Mouse (Mus musculus): ENCODE data around the gene Mmp8. TPM values are rescaled to one million over a fixed set of nuclear protein-coding genes. Genes with fewer than 3 reads are reported as not detected.

Gene Mmp8
- polyA plus RNA-seq, 1 experiment from 2014 or later: 0.77 TPM

DNA sequence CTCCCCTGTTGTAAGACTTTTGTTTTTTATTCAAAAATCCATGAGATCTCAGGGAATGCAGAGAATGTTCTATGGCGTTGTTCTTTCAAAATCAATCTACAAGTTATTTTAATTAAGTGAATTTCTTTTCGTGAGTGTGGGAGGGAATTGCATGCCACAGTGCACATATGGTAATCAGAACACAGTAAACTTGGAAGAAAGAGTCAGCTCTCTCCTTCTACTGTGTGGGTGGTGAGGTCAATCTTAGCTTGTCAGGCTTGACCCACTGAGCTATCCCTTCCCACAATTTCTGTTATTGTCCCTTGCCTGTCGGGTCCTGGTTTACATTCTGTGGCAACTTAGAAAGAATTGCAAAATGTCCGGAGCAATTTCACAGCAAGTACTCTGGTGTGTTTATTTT, 1.8 kb downstream of the Mmp8 start:
- no peak for ATAC-seq (replicated peaks; ENCODE audit: insufficient number of reproducible peaks, insufficient read depth, low FRiP score, low read depth)
- H3K36me3 ChIP-seq: no peaks in the 10 kb centered on the region
- no peaks in the 10 kb centered on the region for H3K27me3 ChIP-seq
- H3K27ac ChIP-seq: no peak overlapping the region
- WGBS: 73% methylated on average over 4 of the region's 4 CpGs
- no peak overlapping the region for H3K4me2 ChIP-seq
- no peaks in the 10 kb centered on the region for H3K9me3 ChIP-seq (replicated peaks)
- no peak overlapping the region for H3K4me3 ChIP-seq
- H3K9ac ChIP-seq: no peak overlapping the region
- H3K4me1 ChIP-seq (replicated peaks): peaks cover 4% of the 10 kb centered on the region; the same call in 1 of the 2 replicates

DNA sequence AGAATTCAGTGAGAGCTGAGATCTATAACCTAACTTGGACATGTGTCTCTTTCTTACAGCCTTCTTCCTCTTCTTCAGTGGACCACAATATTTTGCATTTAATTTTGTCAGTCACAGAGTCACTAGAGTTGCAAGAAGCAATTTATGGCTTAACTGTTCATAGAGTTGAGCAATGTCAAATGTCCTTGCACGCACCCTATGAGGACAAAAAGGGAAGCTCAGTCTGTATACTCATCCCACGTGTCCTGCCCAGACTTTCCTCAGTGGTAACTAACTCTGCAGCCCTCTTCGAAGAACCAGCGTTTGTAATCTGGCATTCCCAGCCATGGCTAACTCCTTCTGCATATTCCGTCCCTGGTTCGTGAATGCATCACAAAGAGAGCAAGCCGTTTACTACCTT, 9.1 kb downstream of the Mmp8 start:
- Histone ChIP-seq H3K27me3 (no peaks in the 10 kb centered on the region), H3K9me3 (replicated peaks) (no peaks in the 10 kb centered on the region), H3K36me3 (no peaks in the 10 kb centered on the region), H3K4me3 (no peak overlapping the region), H3K9ac (no peak overlapping the region), H3K27ac (no peak overlapping the region), H3K4me2 (no peak overlapping the region), H3K4me1 (replicated peaks) (no peaks in the 10 kb centered on the region)
- no peak for ATAC-seq (replicated peaks; ENCODE audit: insufficient number of reproducible peaks, insufficient read depth, low FRiP score, low read depth)
- 55% methylated on average over 7 of the region's 7 CpGs for WGBS

DNA sequence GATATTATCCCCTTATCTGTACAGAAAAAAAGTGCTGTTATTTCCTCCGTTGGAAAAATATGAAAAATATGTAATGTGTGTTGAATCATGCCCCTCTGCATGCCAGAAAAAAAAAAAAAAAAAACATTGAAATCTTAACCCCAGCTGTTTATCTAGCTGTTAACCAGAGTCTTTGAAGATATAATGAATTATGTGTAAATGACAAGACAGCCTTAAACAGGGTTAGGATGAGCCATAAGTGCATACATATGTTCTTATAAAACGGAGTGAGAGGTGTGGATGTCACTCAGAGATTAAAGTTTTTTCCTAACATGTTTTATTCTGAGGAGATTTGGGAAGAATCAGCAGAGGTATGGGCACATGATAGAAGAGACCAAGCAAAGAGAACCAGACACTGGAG, 9.7 kb downstream of the Mmp8 start:
- H3K27me3 ChIP-seq: no peaks in the 10 kb centered on the region
- no peaks in the 10 kb centered on the region for H3K9me3 ChIP-seq (replicated peaks)
- no peak overlapping the region for H3K27ac ChIP-seq
- ATAC-seq (replicated peaks; ENCODE audit: insufficient number of reproducible peaks, insufficient read depth, low FRiP score, low read depth): no peak
- no peaks in the 10 kb centered on the region for H3K4me1 ChIP-seq (replicated peaks)
- no peak overlapping the region for H3K4me3 ChIP-seq
- 47% methylated on average over 2 of the region's 2 CpGs for WGBS
- no peak overlapping the region for H3K4me2 ChIP-seq
- no peak overlapping the region for H3K9ac ChIP-seq
- no peaks in the 10 kb centered on the region for H3K36me3 ChIP-seq

DNA sequence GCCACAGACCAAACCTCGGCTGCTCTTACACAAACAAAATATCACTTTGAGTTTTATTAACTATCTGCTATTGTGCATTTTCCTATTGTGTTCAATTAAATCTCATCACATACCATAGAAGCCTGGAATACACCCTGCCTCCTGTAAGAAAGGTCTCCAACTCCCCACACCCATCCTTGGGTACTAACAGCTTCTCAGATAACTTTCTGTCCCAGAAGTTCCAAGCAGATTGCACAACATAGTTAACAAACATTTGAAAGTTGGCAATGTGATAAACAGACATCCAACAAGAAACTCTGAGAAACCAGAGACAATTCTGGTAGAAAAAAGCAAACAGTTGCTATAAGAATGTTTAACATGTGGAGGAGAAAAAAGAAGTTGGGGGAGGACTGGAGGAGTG, 12.2 kb downstream of the Mmp8 start:
- H3K4me3 ChIP-seq: no peak overlapping the region
- H3K9me3 ChIP-seq (replicated peaks): no peaks in the 10 kb centered on the region
- 85% methylated on average over 1 of the region's 1 CpGs for WGBS
- H3K27me3 ChIP-seq: no peaks in the 10 kb centered on the region
- H3K4me2 ChIP-seq: no peak overlapping the region
- no peak overlapping the region for H3K27ac ChIP-seq
- H3K9ac ChIP-seq: no peak overlapping the region
- ATAC-seq (replicated peaks; ENCODE audit: insufficient number of reproducible peaks, insufficient read depth, low FRiP score, low read depth): no peak
- H3K4me1 ChIP-seq (replicated peaks): no peaks in the 10 kb centered on the region
- no peaks in the 10 kb centered on the region for H3K36me3 ChIP-seq

DNA sequence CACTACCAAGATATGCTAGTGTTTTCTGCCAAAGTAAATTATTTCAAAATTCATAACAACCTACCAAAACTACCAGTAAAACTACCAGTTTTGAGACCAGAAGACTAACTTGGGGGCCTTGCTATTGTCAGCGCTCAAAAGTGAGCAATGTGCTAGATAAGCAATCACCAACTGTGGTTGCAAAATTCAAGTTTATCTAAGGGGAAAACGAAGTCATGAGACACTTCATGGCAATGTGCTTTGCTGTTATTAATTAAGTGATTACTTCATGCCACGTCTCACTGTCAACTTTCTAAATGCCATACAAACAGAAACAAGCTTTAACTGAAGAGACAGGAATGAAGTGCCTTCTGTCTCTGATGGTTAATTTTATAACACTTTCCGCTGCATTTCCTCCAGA, 12.9 kb downstream of the Mmp8 start, which contains the start of gene Mmp27:
Gene Mmp27, plus strand, starts transcription at position 235 of the 400 bp plus-strand sequence.
- H3K9me3 ChIP-seq (replicated peaks): no peaks in the 10 kb centered on the region
- ATAC-seq (replicated peaks; ENCODE audit: insufficient number of reproducible peaks, insufficient read depth, low FRiP score, low read depth): no peak
- no peak within 1 kb of the TSS for H3K4me2 ChIP-seq
- WGBS: 50% methylated on average over 4 of the region's 4 CpGs
- H3K36me3 ChIP-seq: no peaks in the 10 kb centered on the region
- no peak within 1 kb of the TSS for H3K27ac ChIP-seq
- no peak within 1 kb of the TSS for H3K4me3 ChIP-seq
- no peaks in the 10 kb centered on the region for H3K27me3 ChIP-seq
- H3K9ac ChIP-seq: no peak within 1 kb of the TSS
- H3K4me1 ChIP-seq (replicated peaks): no peaks in the 10 kb centered on the region

DNA sequence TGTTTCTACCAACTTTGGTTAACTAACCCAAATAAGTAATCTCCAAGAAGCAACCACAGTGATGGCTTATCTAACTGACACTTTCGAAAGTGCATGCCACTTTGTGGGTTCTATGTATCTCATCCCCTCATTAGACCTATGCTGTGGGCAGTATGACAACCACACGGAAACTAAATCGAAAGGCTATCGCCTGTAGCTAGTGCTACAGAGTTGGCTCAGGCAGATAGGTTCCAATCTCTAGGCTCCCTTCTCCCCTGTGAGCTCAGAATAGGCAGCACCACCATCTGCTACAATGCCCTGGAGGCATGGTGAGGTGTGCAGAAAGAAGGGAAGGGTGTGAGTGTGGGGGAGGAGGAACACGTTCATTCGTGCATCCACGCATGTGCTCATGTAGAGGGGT, 13.9 kb downstream of the Mmp8 start:
- Histone ChIP-seq H3K9me3 (replicated peaks) (no peaks in the 10 kb centered on the region), H3K4me2 (no peak overlapping the region), H3K36me3 (no peaks in the 10 kb centered on the region), H3K27ac (no peak overlapping the region), H3K4me1 (replicated peaks) (no peaks in the 10 kb centered on the region), H3K9ac (no peak overlapping the region), H3K27me3 (no peaks in the 10 kb centered on the region), H3K4me3 (no peak overlapping the region)
- no peak for ATAC-seq (replicated peaks; ENCODE audit: insufficient number of reproducible peaks, insufficient read depth, low FRiP score, low read depth)
- 85% methylated on average over 7 of the region's 7 CpGs for WGBS

DNA sequence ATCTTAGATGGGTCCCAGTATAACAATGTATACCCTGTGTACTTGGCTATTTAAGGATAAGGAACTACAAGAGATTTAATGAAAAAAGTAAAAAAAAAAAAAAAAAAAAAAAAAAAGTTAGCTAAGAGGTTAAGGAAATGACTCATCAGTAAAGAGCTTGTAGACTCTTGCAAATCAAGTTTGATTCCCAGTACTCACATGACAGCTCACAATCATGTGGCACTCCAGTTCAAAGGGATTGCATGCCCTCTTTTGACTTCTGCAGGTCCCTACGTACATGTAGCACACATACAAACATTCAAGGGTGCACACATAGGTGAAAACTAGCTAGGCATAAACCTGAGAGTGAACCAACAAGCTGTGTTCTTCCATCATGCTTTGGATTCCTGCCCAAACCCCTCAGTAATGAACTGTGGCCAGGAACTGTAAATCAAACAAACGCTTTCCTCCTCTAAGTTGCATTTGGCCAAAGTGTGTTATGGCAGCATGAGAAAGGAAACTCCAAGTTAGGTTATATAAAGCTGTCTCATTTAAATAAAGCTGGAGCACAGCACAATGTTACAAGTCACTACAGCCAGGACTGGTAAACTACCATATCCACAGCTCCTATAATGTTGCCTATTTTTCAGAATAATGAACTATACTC, 14.5 kb downstream of the Mmp8 start:
- no peak overlapping the region for H3K4me2 ChIP-seq
- no peaks in the 10 kb centered on the region for H3K9me3 ChIP-seq (replicated peaks)
- no peak overlapping the region for H3K9ac ChIP-seq
- ATAC-seq (replicated peaks; ENCODE audit: insufficient number of reproducible peaks, insufficient read depth, low FRiP score, low read depth): no peak
- no peak overlapping the region for H3K27ac ChIP-seq
- WGBS: 50% methylated on average over 2 of the region's 2 CpGs
- H3K4me3 ChIP-seq: no peak overlapping the region
- H3K4me1 ChIP-seq (replicated peaks): no peaks in the 10 kb centered on the region
- H3K36me3 ChIP-seq: no peaks in the 10 kb centered on the region
- no peaks in the 10 kb centered on the region for H3K27me3 ChIP-seq

DNA sequence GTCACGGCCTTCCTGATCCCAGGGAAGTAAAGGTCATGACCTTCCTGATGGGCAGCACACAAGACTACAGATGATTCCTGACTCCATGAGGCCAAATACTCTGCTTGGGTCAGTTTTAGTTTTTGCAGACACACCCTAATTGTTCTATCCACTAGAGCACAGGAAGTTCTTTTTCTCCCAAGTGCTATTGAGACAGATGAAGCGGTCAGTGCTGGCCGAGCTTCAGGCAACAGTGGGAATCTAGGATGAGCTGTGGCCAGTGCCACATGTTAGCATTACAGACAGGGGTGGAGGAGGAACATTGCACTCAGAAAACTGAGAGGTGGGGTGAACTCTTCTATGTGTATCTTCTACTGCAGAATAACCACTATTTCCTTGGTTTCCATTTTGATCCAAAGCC, 17.3 kb downstream of the Mmp8 start:
- Histone ChIP-seq H3K27ac (no peak overlapping the region), H3K27me3 (no peaks in the 10 kb centered on the region), H3K4me2 (no peak overlapping the region), H3K4me3 (no peak overlapping the region), H3K9me3 (replicated peaks) (no peaks in the 10 kb centered on the region), H3K4me1 (replicated peaks) (no peaks in the 10 kb centered on the region), H3K36me3 (no peaks in the 10 kb centered on the region), H3K9ac (no peak overlapping the region)
- no peak for ATAC-seq (replicated peaks; ENCODE audit: insufficient number of reproducible peaks, insufficient read depth, low FRiP score, low read depth)
- WGBS: 71% methylated on average over 3 of the region's 3 CpGs

DNA sequence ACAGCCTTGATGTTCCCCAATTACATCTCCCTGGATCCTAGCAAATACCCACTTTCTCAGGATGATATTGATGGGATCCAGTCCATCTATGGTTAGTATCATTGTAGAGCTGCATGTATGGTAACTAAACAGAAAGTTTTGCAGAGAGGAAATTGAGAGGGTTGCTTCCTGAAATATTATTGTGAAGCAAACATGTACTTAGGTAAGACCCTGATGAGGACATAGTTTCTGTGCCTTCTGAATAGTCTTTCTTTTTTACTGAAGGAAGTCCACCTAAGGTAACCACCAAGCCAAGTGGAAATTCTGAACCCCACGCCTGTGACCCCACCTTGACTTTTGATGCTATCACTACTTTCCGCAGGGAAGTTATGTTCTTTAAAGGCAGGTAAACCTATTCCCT, 19.1 kb downstream of the Mmp8 start:
- Histone ChIP-seq H3K27me3 (no peaks in the 10 kb centered on the region), H3K4me3 (no peak overlapping the region), H3K36me3 (no peaks in the 10 kb centered on the region), H3K9me3 (replicated peaks) (no peaks in the 10 kb centered on the region), H3K4me1 (replicated peaks) (no peaks in the 10 kb centered on the region), H3K4me2 (no peak overlapping the region), H3K27ac (no peak overlapping the region), H3K9ac (no peak overlapping the region)
- 77% methylated on average over 2 of the region's 2 CpGs for WGBS
- no peak for ATAC-seq (replicated peaks; ENCODE audit: insufficient number of reproducible peaks, insufficient read depth, low FRiP score, low read depth)

DNA sequence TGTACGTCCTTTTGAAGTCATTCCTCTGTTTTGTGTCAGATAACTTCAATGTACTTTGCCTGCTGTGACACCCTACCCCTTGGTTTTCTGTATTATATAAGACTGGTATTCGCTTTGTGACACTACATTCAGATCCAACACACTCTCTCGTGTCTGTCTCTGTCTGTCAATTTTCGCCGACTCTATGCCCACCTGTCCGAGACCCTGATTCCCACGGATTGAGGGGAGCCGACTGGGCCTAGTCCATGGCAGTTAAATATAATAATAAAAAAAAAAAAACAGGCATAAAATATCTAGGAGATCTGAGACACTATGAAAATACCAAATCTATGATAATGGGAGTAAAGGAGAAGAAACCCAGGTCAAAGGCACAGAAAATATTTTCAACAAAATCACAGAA, 31.8 kb downstream of the Mmp8 start:
- H3K9ac ChIP-seq: no peak overlapping the region
- no peak overlapping the region for H3K4me2 ChIP-seq
- 58% methylated on average over 8 of the region's 8 CpGs for WGBS
- no peak overlapping the region for H3K4me3 ChIP-seq
- H3K27ac ChIP-seq: no peak overlapping the region
- no peaks in the 10 kb centered on the region for H3K36me3 ChIP-seq
- H3K9me3 ChIP-seq (replicated peaks): no peaks in the 10 kb centered on the region
- no peak for ATAC-seq (replicated peaks; ENCODE audit: insufficient number of reproducible peaks, insufficient read depth, low FRiP score, low read depth)
- no peaks in the 10 kb centered on the region for H3K4me1 ChIP-seq (replicated peaks)
- no peaks in the 10 kb centered on the region for H3K27me3 ChIP-seq

DNA sequence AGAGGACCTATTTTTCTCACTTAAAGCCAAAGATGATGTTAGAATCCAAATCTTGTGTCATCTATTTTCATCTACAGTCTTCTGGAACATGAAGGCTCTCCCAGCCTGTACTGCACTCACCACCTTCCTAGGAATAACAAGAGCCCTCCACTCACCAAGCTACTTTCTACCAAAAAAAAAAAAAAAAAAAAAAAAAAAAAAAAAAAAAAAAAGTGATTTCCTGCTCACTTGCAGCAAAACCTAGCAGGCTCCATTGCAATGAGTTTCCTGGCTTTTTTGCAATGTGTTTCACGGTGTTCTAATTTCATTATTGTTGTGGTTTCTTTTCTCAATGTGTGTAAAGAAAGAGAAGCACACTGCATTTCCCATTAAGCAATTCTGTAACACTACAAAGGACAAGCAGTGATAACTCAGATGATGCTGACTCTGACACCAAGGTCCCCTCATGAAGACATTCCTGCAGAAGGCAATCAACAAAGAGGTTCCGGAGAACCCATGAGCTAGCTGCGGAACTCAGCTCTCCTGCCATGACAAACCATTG, 35.1 kb downstream of the Mmp8 start:
- ATAC-seq (replicated peaks; ENCODE audit: insufficient number of reproducible peaks, insufficient read depth, low FRiP score, low read depth): no peak
- Histone ChIP-seq H3K4me1 (replicated peaks) (no peaks in the 10 kb centered on the region), H3K9ac (no peak overlapping the region), H3K4me3 (no peak overlapping the region), H3K9me3 (replicated peaks) (no peaks in the 10 kb centered on the region), H3K36me3 (no peaks in the 10 kb centered on the region), H3K27me3 (no peaks in the 10 kb centered on the region), H3K27ac (no peak overlapping the region), H3K4me2 (no peak overlapping the region)
- WGBS: 83% methylated on average over 3 of the region's 3 CpGs

DNA sequence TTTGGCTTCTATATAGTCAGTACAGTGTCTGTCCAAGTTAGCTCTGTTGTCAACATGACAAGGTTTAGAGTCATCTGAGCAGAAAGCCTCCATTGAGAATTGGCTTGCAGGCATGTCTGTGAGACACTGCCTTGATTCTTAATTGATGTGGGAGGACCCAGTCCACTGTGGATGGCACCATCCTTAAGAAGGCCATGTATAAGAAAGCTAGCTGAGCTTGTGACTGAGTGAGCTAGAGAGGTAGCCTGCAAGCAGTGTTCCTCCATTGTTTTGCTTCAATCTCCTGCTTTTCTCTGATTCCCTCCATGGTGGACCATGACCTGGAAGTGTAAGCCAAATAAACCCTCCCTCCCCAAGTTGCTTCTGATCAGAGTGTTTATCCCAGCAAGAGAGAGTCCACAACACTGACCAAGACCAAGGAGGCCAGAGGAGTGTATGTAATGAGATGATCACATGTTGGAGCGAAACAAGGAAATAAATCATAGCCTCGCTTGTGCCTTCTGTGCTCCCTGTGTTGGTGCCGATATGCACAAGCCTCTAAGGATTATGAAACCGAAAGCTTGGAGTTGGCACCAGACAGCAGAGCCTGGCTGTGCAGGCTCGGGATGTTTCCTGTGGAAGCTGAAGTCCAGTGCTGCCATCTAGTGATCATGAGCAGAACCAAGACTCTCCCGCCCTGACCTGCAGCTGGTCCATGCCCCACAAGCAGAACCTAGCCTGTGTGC, 36.7 kb downstream of the Mmp8 start:
- H3K27ac ChIP-seq: no peak overlapping the region
- no peaks in the 10 kb centered on the region for H3K4me1 ChIP-seq (replicated peaks)
- peak; percentile 96 for ATAC-seq (replicated peaks; ENCODE audit: insufficient number of reproducible peaks, insufficient read depth, low FRiP score, low read depth)
- H3K4me2 ChIP-seq: peak overlapping the region; percentile 61
- H3K9me3 ChIP-seq (replicated peaks): no peaks in the 10 kb centered on the region
- no peaks in the 10 kb centered on the region for H3K27me3 ChIP-seq
- H3K9ac ChIP-seq: peak overlapping the region; percentile 39; the same call in 1 of the 2 replicates
- 6% methylated on average over 6 of the region's 6 CpGs for WGBS
- no peaks in the 10 kb centered on the region for H3K36me3 ChIP-seq
- peak overlapping the region; percentile 48 for H3K4me3 ChIP-seq

Data from heart, embryonic 15.5 days (tissue).